Mouse (Mus musculus): Measurements from ENCODE around the gene Lats2. TPM values are rescaled to one million over a fixed set of nuclear protein-coding genes. Genes with fewer than 3 reads are reported as not detected.

Lats2 gene
- polyA plus RNA-seq (2014; fragmentation: Nextera tagmentation; extraction: Ambion mirVana) = 20.5 and 21.7 TPM in 2 replicates

DNA sequence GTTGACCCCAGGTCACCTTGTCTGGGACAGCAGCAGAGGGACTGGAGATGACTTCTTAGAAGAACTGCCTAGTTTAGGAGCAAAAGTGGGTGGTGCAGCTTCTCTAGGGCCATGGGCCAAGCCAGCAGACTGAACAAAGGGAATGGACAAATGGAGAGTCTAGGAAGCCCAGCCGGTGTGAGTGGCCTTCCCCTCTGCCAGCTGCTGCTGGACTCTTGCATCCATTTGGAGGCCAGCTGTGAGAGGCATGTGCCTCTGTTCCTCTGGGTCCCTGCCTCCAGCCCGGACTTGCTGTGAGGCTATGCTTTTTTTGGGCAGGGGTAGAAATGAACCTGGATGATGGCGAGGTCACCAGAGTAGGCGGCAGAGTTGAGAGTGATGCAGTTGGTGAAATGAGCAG lies at the start of gene Lats2:
Gene Lats2, minus strand, starts transcription at position 152 of the 400 bp plus-strand sequence.
- no peak within 1 kb of the TSS for H3K27ac ChIP-seq (ENCODE audit: low read depth)
- no peak for ATAC-seq (replicated peaks; ENCODE audit: low FRiP score, low TSS enrichment, low read depth)
- DNase-seq (ENCODE audit: low spot score) = no peak
- 78% methylated on average over 4 of the region's 4 CpGs for WGBS
- H3K4me2 ChIP-seq (ENCODE audit: low read length) = no peak within 1 kb of the TSS
- no peaks in the 10 kb centered on the region for H3K27me3 ChIP-seq (replicated peaks; ENCODE audit: control insufficient read depth, insufficient read depth, low read length)
- no peaks in the 10 kb centered on the region for H3K36me3 ChIP-seq (ENCODE audit: control insufficient read depth, insufficient read depth, low read length)
- no peak within 1 kb of the TSS for H3K9ac ChIP-seq (ENCODE audit: low read length)
- H3K4me1 ChIP-seq (replicated peaks; ENCODE audit: control insufficient read depth, insufficient read depth, low read length) = no peaks in the 10 kb centered on the region
- no peaks in the 10 kb centered on the region for H3K9me3 ChIP-seq (ENCODE audit: control insufficient read depth, low read length)
- H3K4me3 ChIP-seq (ENCODE audit: low read depth, low read length) = no peak within 1 kb of the TSS

GRCm38 (mm10) chr14:57803731-57804130 lies 45.5 kb upstream of the Lats2 start:
- Histone ChIP-seq H3K9me3 (ENCODE audit: control insufficient read depth, low read length) (no peaks in the 10 kb centered on the region), H3K27ac (ENCODE audit: low read depth) (no peak overlapping the region), H3K36me3 (ENCODE audit: control insufficient read depth, insufficient read depth, low read length) (peaks cover 86% of the 10 kb centered on the region), H3K27me3 (replicated peaks; ENCODE audit: control insufficient read depth, insufficient read depth, low read length) (no peaks in the 10 kb centered on the region), H3K4me2 (ENCODE audit: low read length) (no peak overlapping the region), H3K9ac (ENCODE audit: low read length) (no peak overlapping the region), H3K4me3 (ENCODE audit: low read depth, low read length) (no peak overlapping the region), H3K4me1 (replicated peaks; ENCODE audit: control insufficient read depth, insufficient read depth, low read length) (peaks cover 9% of the 10 kb centered on the region; the same call in 1 of the 2 replicates)
- ATAC-seq (replicated peaks; ENCODE audit: low FRiP score, low TSS enrichment, low read depth) = no peak
- 82% methylated on average over 4 of the region's 4 CpGs for WGBS
- DNase-seq (ENCODE audit: low spot score) = no peak

GRCm38 (mm10) chr14:57797991-57798931 lies 40.1 kb upstream of the Lats2 start, which contains the start of gene Sap18:
Gene Sap18 (plus strand): TSS chr14:57798180.
- DNase-seq (ENCODE audit: low spot score) (peak; percentile 94), ATAC-seq (replicated peaks; ENCODE audit: low FRiP score, low TSS enrichment, low read depth) (peak; percentile 97)
- H3K4me2 ChIP-seq (ENCODE audit: low read length) = peak within 1 kb of the TSS; percentile 77
- H3K9ac ChIP-seq (ENCODE audit: low read length) = peak within 1 kb of the TSS; percentile 70
- H3K36me3 ChIP-seq (ENCODE audit: control insufficient read depth, insufficient read depth, low read length) = peaks cover 32% of the 10 kb centered on the region
- H3K27me3 ChIP-seq (replicated peaks; ENCODE audit: control insufficient read depth, insufficient read depth, low read length) = no peaks in the 10 kb centered on the region
- H3K27ac ChIP-seq (ENCODE audit: low read depth) = peak within 1 kb of the TSS; percentile 67
- H3K4me3 ChIP-seq (ENCODE audit: low read depth, low read length) = peak within 1 kb of the TSS; percentile 66
- under 1% methylated on average over 98 of the region's 99 CpGs for WGBS
- H3K4me1 ChIP-seq (replicated peaks; ENCODE audit: control insufficient read depth, insufficient read depth, low read length) = peaks cover 9% of the 10 kb centered on the region; the same call in 1 of the 2 replicates
- H3K9me3 ChIP-seq (ENCODE audit: control insufficient read depth, low read length) = no peaks in the 10 kb centered on the region

DNA sequence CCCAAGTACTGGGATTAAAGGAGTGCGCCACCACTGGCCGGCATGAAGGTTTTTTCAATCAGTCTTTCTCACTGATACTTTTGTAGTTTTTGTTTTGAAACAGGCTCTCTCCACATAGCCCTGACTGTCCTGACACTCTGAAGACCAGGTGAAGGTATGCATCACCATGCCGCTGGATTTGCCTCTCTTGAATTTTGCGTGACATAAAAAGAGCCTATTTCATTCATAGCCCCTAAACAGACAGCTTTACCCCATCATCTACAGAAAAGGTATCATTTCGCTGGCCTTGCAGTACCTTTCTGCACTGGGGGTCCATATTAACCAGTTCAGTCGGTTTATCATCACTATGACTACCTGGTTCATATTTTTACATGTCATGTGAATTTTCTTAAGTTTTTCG lies 39.4 kb upstream of the Lats2 start:
- Histone ChIP-seq H3K27ac (ENCODE audit: low read depth) (peak overlapping the region; percentile 27; the same call in 1 of the 2 replicates), H3K27me3 (replicated peaks; ENCODE audit: control insufficient read depth, insufficient read depth, low read length) (no peaks in the 10 kb centered on the region), H3K4me3 (ENCODE audit: low read depth, low read length) (peak overlapping the region; percentile 66), H3K9me3 (ENCODE audit: control insufficient read depth, low read length) (no peaks in the 10 kb centered on the region), H3K4me2 (ENCODE audit: low read length) (peak overlapping the region; percentile 73), H3K4me1 (replicated peaks; ENCODE audit: control insufficient read depth, insufficient read depth, low read length) (peaks cover 9% of the 10 kb centered on the region; the same call in 1 of the 2 replicates), H3K9ac (ENCODE audit: low read length) (peak overlapping the region; percentile 39), H3K36me3 (ENCODE audit: control insufficient read depth, insufficient read depth, low read length) (peaks cover 25% of the 10 kb centered on the region)
- ATAC-seq (replicated peaks; ENCODE audit: low FRiP score, low TSS enrichment, low read depth) (peak; percentile 40), DNase-seq (ENCODE audit: low spot score) (no peak)
- WGBS = 10% methylated on average over 7 of the region's 7 CpGs

GRCm38 (mm10) chr14:57791171-57791570 lies 33.0 kb upstream of the Lats2 start:
- H3K4me3 ChIP-seq (ENCODE audit: low read depth, low read length) = no peak overlapping the region
- no peak overlapping the region for H3K27ac ChIP-seq (ENCODE audit: low read depth)
- ATAC-seq (replicated peaks; ENCODE audit: low FRiP score, low TSS enrichment, low read depth) (no peak), DNase-seq (ENCODE audit: low spot score) (no peak)
- WGBS = 62% methylated on average over 4 of the region's 4 CpGs
- no peaks in the 10 kb centered on the region for H3K27me3 ChIP-seq (replicated peaks; ENCODE audit: control insufficient read depth, insufficient read depth, low read length)
- H3K9ac ChIP-seq (ENCODE audit: low read length) = no peak overlapping the region
- no peaks in the 10 kb centered on the region for H3K36me3 ChIP-seq (ENCODE audit: control insufficient read depth, insufficient read depth, low read length)
- H3K4me1 ChIP-seq (replicated peaks; ENCODE audit: control insufficient read depth, insufficient read depth, low read length) = no peaks in the 10 kb centered on the region
- no peak overlapping the region for H3K4me2 ChIP-seq (ENCODE audit: low read length)
- no peaks in the 10 kb centered on the region for H3K9me3 ChIP-seq (ENCODE audit: control insufficient read depth, low read length)

DNA sequence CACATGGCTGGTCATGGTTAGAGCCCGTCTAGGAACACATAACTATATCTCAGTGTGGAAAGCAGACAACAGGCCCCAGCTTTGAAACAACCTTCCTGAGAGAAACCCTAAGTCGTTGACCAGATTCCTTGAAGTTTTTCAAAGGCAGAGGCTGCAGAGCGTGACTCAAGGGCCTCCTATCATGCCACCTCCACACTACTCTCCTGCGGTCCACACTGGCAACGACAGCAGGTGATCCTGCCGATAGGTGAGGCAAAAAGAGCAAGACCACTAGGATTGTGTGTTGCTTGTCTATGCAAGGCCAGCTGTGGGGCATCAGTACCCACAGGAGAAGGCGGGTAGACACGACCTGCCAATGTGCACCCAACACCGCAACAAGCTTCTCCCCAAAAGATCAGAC lies 31.6 kb upstream of the Lats2 start:
- no peaks in the 10 kb centered on the region for H3K9me3 ChIP-seq (ENCODE audit: control insufficient read depth, low read length)
- no peak overlapping the region for H3K4me2 ChIP-seq (ENCODE audit: low read length)
- 88% methylated on average over 9 of the region's 9 CpGs for WGBS
- no peak overlapping the region for H3K27ac ChIP-seq (ENCODE audit: low read depth)
- ATAC-seq (replicated peaks; ENCODE audit: low FRiP score, low TSS enrichment, low read depth) (no peak), DNase-seq (ENCODE audit: low spot score) (no peak)
- no peak overlapping the region for H3K4me3 ChIP-seq (ENCODE audit: low read depth, low read length)
- no peak overlapping the region for H3K9ac ChIP-seq (ENCODE audit: low read length)
- no peaks in the 10 kb centered on the region for H3K36me3 ChIP-seq (ENCODE audit: control insufficient read depth, insufficient read depth, low read length)
- no peaks in the 10 kb centered on the region for H3K4me1 ChIP-seq (replicated peaks; ENCODE audit: control insufficient read depth, insufficient read depth, low read length)
- no peaks in the 10 kb centered on the region for H3K27me3 ChIP-seq (replicated peaks; ENCODE audit: control insufficient read depth, insufficient read depth, low read length)

GRCm38 (mm10) chr14:57789311-57789710 lies 31.1 kb upstream of the Lats2 start:
- no peak overlapping the region for H3K27ac ChIP-seq (ENCODE audit: low read depth)
- no peak for ATAC-seq (replicated peaks; ENCODE audit: low FRiP score, low TSS enrichment, low read depth)
- H3K4me1 ChIP-seq (replicated peaks; ENCODE audit: control insufficient read depth, insufficient read depth, low read length) = no peaks in the 10 kb centered on the region
- 68% methylated on average over 2 of the region's 2 CpGs for whole genome bisulfite sequencing
- H3K36me3 ChIP-seq (ENCODE audit: control insufficient read depth, insufficient read depth, low read length) = no peaks in the 10 kb centered on the region
- DNase-seq (ENCODE audit: low spot score) = no peak
- no peak overlapping the region for H3K4me3 ChIP-seq (ENCODE audit: low read depth, low read length)
- H3K9ac ChIP-seq (ENCODE audit: low read length) = no peak overlapping the region
- no peak overlapping the region for H3K4me2 ChIP-seq (ENCODE audit: low read length)
- no peaks in the 10 kb centered on the region for H3K27me3 ChIP-seq (replicated peaks; ENCODE audit: control insufficient read depth, insufficient read depth, low read length)
- no peaks in the 10 kb centered on the region for H3K9me3 ChIP-seq (ENCODE audit: control insufficient read depth, low read length)

DNA sequence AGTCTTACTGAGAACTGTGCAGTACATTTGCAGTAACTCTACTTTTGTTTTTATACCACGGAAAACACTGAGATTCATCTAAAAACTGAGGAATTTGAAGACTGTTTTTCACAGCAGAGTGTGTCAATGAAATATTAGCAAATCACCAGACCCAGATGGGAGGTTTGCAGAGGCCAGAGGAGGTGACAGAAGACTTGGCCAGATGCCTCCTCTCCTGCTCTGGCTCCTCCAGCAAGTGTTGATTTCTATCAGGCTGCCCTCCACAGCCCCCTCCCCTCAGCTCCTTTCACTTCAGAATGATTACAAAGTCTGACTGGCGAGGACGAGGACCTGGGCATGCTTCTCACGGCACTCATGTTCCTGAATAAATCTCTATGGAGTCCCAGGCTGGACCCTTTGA lies 29.2 kb upstream of the Lats2 start:
- no peaks in the 10 kb centered on the region for H3K4me1 ChIP-seq (replicated peaks; ENCODE audit: control insufficient read depth, insufficient read depth, low read length)
- 41% methylated on average over 4 of the region's 4 CpGs for WGBS
- ATAC-seq (replicated peaks; ENCODE audit: low FRiP score, low TSS enrichment, low read depth) (no peak), DNase-seq (ENCODE audit: low spot score) (no peak)
- H3K36me3 ChIP-seq (ENCODE audit: control insufficient read depth, insufficient read depth, low read length) = no peaks in the 10 kb centered on the region
- no peak overlapping the region for H3K4me3 ChIP-seq (ENCODE audit: low read depth, low read length)
- no peak overlapping the region for H3K27ac ChIP-seq (ENCODE audit: low read depth)
- H3K4me2 ChIP-seq (ENCODE audit: low read length) = no peak overlapping the region
- no peak overlapping the region for H3K9ac ChIP-seq (ENCODE audit: low read length)
- no peaks in the 10 kb centered on the region for H3K9me3 ChIP-seq (ENCODE audit: control insufficient read depth, low read length)
- no peaks in the 10 kb centered on the region for H3K27me3 ChIP-seq (replicated peaks; ENCODE audit: control insufficient read depth, insufficient read depth, low read length)
